Mouse (Mus musculus): Measurements from ENCODE around the gene Colgalt2.

DNA sequence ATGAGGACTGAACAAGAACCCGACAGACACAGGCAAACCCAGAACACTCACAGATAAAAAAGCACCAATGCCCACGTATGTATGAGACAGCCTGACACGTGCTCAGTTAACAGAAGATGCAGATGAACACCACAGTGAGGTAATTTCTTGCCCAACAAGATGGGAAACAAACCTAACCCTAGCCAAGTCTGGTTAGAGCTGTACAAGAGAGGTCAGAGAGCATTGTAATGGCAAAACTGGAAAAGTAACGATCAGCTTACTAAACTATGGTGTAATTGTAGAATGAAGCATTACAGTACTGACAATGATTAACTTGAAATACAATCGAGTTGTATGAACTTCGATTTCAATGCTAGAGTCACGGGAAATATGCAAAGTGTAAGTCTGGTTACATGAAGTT lies 45.0 kb downstream of the Colgalt2 start:
- no peak for TF ChIP-seq GATA1 (IDR thresholded peaks at IDR 0.05; ENCODE audit: low read length)
- no peak for TF ChIP-seq TAL1 (IDR thresholded peaks at IDR 0.05; ENCODE audit: low read length)
